Mouse (Mus musculus) E14TG2a.4 (cell line): ENCODE measurements around the gene Pcsk6.

Source experiments
- CTCF ChIP-seq: conservative IDR thresholded peaks from 2 replicates; pipeline ENCODE4 v1.5.1; 2014; ENCODE audit warnings: low read length
- POU5F1 ChIP-seq: IDR thresholded peaks from 2 replicates; pipeline ENCODE4 v1.6.1; 2014; ENCODE audit warnings: low read length, borderline replicate concordance

DNA sequence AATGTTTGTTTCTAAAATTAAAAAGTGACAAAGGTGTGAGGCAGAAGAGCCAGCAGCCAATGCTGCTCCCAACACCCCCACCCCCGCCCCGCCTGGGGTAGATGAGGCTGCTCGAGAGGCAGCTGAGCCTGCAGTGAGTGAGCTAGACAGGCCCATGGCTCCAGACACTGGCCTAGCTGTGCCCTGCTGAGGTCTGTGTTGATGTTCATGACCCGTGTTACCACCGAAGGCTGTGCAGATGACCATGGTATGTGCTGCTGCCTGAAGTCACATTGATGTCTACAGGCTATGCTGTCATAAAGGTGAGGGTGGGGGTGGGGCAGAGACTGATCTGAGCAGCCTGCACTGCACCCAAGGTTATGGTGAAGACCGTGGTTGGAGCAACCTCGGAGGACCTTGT lies 237.3 kb downstream of the Pcsk6 start:
- TF ChIP-seq CTCF (no peak), POU5F1 (no peak)
